Mouse (Mus musculus) forebrain, embryonic 15.5 days (tissue): Measurements from ENCODE around the gene Ano9. TPM values are rescaled to one million over a fixed set of nuclear protein-coding genes. Genes with fewer than 3 reads are reported as not detected.

Experiments
- ATAC-seq: fragments of 200-750 bp; cut with Nextera tagmentation; replicated peaks from 2 replicates; pipeline ENCODE4 v1.8.0; 2017; ENCODE audit warnings: mild to moderate bottlenecking, moderate TSS enrichment, moderate library complexity
- H3K27ac ChIP-seq: fragments of 300-500 bp; sonication (generic); replicated peaks from 2 replicates; pipeline ENCODE4 v1.5.1; 2015; ENCODE audit warnings: mild to moderate bottlenecking, inconsistent platforms
- H3K27me3 ChIP-seq: fragments of 300-500 bp; sonication (generic); 2 replicates; pipeline ENCODE4 v1.6.1; 2015; ENCODE audit warnings: inconsistent platforms
- H3K36me3 ChIP-seq: fragments of 300-500 bp; sonication (generic); 2 replicates; pipeline ENCODE4 v1.6.1; 2015; ENCODE audit warnings: mild to moderate bottlenecking, inconsistent platforms
- H3K4me1 ChIP-seq: fragments of 300-500 bp; sonication (generic); 2 replicates; pipeline ENCODE4 v1.6.1; 2015; ENCODE audit warnings: inconsistent platforms
- H3K4me2 ChIP-seq: fragments of 300-500 bp; sonication (generic); replicated peaks from 2 replicates; pipeline ENCODE4 v1.6.1; 2015; ENCODE audit warnings: mild to moderate bottlenecking, inconsistent platforms
- H3K4me3 ChIP-seq: fragments of 300-500 bp; sonication (generic); 2 replicates; pipeline ENCODE4 v1.5.1; 2015; ENCODE audit warnings: mild to moderate bottlenecking, inconsistent platforms
- H3K9ac ChIP-seq: fragments of 300-500 bp; sonication (generic); replicated peaks from 2 replicates; pipeline ENCODE4 v1.6.1; 2015; ENCODE audit warnings: mild to moderate bottlenecking, inconsistent platforms
- H3K9me3 ChIP-seq: fragments of 300-500 bp; sonication (generic); 2 replicates; pipeline ENCODE4 v1.6.1; 2016; ENCODE audit warnings: inconsistent platforms
- WGBS: fragments of 180-500 bp; shearing (Covaris S2); methylation state at CpG from one replicate; pipeline ENCODE4 v1.1.7; 2015; ENCODE audit warnings: mixed read lengths; 5-methylcytosine and 5-hydroxymethylcytosine counted together
- polyA plus RNA-seq: library from polyadenylated mRNA; unstranded; fragments of >200 nt; fragmentation: Nextera tagmentation; extraction: Ambion mirVana; gene quantifications from 2 replicates; pipeline ENCODE4 v1.2.1, GENCODE M21; 2015

Ano9 gene
- polyA plus RNA-seq, 1 experiment from 2014 or later, result 0.09 TPM

GRCm38 (mm10) chr7:141097177-141097576 lies 20.4 kb downstream of the Ano9 start:
- Histone ChIP-seq H3K27ac (no peak overlapping the region), H3K36me3 (no peaks in the 10 kb centered on the region), H3K27me3 (peaks cover 38% of the 10 kb centered on the region), H3K4me3 (no peak overlapping the region), H3K9me3 (no peaks in the 10 kb centered on the region), H3K4me2 (no peak overlapping the region), H3K4me1 (peaks cover 15% of the 10 kb centered on the region; the same call in 1 of the 2 replicates), H3K9ac (no peak overlapping the region)
- WGBS, result 87% methylated on average over 5 of the region's 5 CpGs
- no peak for ATAC-seq

GRCm38 (mm10) chr7:141096649-141097056 lies 21.0 kb downstream of the Ano9 start:
- no peak for ATAC-seq
- Histone ChIP-seq H3K4me3 (no peak overlapping the region), H3K4me2 (no peak overlapping the region), H3K4me1 (peaks cover 17% of the 10 kb centered on the region; the same call in 1 of the 2 replicates), H3K9me3 (no peaks in the 10 kb centered on the region), H3K9ac (no peak overlapping the region), H3K27ac (no peak overlapping the region), H3K27me3 (peaks cover 33% of the 10 kb centered on the region), H3K36me3 (no peaks in the 10 kb centered on the region)
- 38% methylated on average over 6 of the region's 6 CpGs for WGBS

GRCm38 (mm10) chr7:141096021-141096420 lies 21.6 kb downstream of the Ano9 start:
- Histone ChIP-seq H3K27me3 (peaks cover 27% of the 10 kb centered on the region), H3K27ac (no peak overlapping the region), H3K9me3 (no peaks in the 10 kb centered on the region), H3K9ac (no peak overlapping the region), H3K4me3 (no peak overlapping the region), H3K36me3 (no peaks in the 10 kb centered on the region), H3K4me2 (no peak overlapping the region), H3K4me1 (peaks cover 17% of the 10 kb centered on the region; the same call in 1 of the 2 replicates)
- ATAC-seq, result no peak
- 82% methylated on average over 6 of the region's 6 CpGs for WGBS

GRCm38 (mm10) chr7:141094487-141095205 lies 23.0 kb downstream of the Ano9 start:
- H3K27me3 ChIP-seq, result peaks cover 16% of the 10 kb centered on the region
- no peak overlapping the region for H3K4me2 ChIP-seq
- H3K4me1 ChIP-seq, result peaks cover 9% of the 10 kb centered on the region; the same call in 1 of the 2 replicates
- no peak overlapping the region for H3K27ac ChIP-seq
- no peaks in the 10 kb centered on the region for H3K36me3 ChIP-seq
- H3K4me3 ChIP-seq, result no peak overlapping the region
- H3K9me3 ChIP-seq, result no peaks in the 10 kb centered on the region
- WGBS, result 71% methylated on average over 15 of the region's 15 CpGs
- no peak for ATAC-seq
- no peak overlapping the region for H3K9ac ChIP-seq

GRCm38 (mm10) chr7:141093950-141094349 lies 23.7 kb downstream of the Ano9 start:
- no peak overlapping the region for H3K4me3 ChIP-seq
- no peak for ATAC-seq
- no peak overlapping the region for H3K4me2 ChIP-seq
- 87% methylated on average over 6 of the region's 6 CpGs for WGBS
- no peaks in the 10 kb centered on the region for H3K9me3 ChIP-seq
- peaks cover 12% of the 10 kb centered on the region; the same call in 1 of the 2 replicates for H3K27me3 ChIP-seq
- H3K9ac ChIP-seq, result no peak overlapping the region
- H3K4me1 ChIP-seq, result 0 out of 2 replicates have a peak, but pooled peaks cover 6% of the 10 kb centered on the region
- H3K36me3 ChIP-seq, result no peaks in the 10 kb centered on the region
- no peak overlapping the region for H3K27ac ChIP-seq

GRCm38 (mm10) chr7:141092051-141092735 lies 25.4 kb downstream of the Ano9 start:
- peaks cover 15% of the 10 kb centered on the region; the same call in 1 of the 2 replicates for H3K27me3 ChIP-seq
- H3K36me3 ChIP-seq, result no peaks in the 10 kb centered on the region
- H3K9ac ChIP-seq, result no peak overlapping the region
- H3K4me1 ChIP-seq, result 0 out of 2 replicates have a peak, but pooled peaks cover 6% of the 10 kb centered on the region
- no peaks in the 10 kb centered on the region for H3K9me3 ChIP-seq
- no peak overlapping the region for H3K27ac ChIP-seq
- H3K4me2 ChIP-seq, result peak overlapping the region; percentile 35
- WGBS, result 4% methylated on average over 37 of the region's 37 CpGs
- ATAC-seq, result peak; percentile 83
- peak overlapping the region; percentile 20 for H3K4me3 ChIP-seq

- no peak overlapping the region for H3K27ac ChIP-seq
- 54% methylated on average over 8 of the region's 8 CpGs for WGBS
- H3K4me1 ChIP-seq, result 0 out of 2 replicates have a peak, but pooled peaks cover 6% of the 10 kb centered on the region
- no peak overlapping the region for H3K4me3 ChIP-seq
- H3K4me2 ChIP-seq, result no peak overlapping the region
- no peak for ATAC-seq
- no peaks in the 10 kb centered on the region for H3K36me3 ChIP-seq
- no peak overlapping the region for H3K9ac ChIP-seq
- peaks cover 15% of the 10 kb centered on the region; the same call in 1 of the 2 replicates for H3K27me3 ChIP-seq
- H3K9me3 ChIP-seq, result no peaks in the 10 kb centered on the region
Measured at GRCm38 (mm10) chr7:141090228-141090627, 27.4 kb downstream of the Ano9 start.

GRCm38 (mm10) chr7:141088473-141088872 lies 29.1 kb downstream of the Ano9 start:
- WGBS, result 22% methylated on average over 18 of the region's 18 CpGs
- H3K4me1 ChIP-seq, result 0 out of 2 replicates have a peak, but pooled peaks cover 6% of the 10 kb centered on the region
- no peak overlapping the region for H3K9ac ChIP-seq
- H3K4me2 ChIP-seq, result no peak overlapping the region
- H3K27ac ChIP-seq, result no peak overlapping the region
- no peaks in the 10 kb centered on the region for H3K36me3 ChIP-seq
- no peak for ATAC-seq
- peaks cover 15% of the 10 kb centered on the region; the same call in 1 of the 2 replicates for H3K27me3 ChIP-seq
- no peaks in the 10 kb centered on the region for H3K9me3 ChIP-seq
- H3K4me3 ChIP-seq, result no peak overlapping the region

GRCm38 (mm10) chr7:141087894-141088293 lies 29.7 kb downstream of the Ano9 start:
- 0 out of 2 replicates have a peak, but pooled peaks cover 6% of the 10 kb centered on the region for H3K4me1 ChIP-seq
- 55% methylated on average over 8 of the region's 8 CpGs for WGBS
- no peak overlapping the region for H3K4me3 ChIP-seq
- no peaks in the 10 kb centered on the region for H3K9me3 ChIP-seq
- no peak overlapping the region for H3K9ac ChIP-seq
- no peaks in the 10 kb centered on the region for H3K36me3 ChIP-seq
- ATAC-seq, result no peak
- peaks cover 15% of the 10 kb centered on the region; the same call in 1 of the 2 replicates for H3K27me3 ChIP-seq
- H3K27ac ChIP-seq, result no peak overlapping the region
- H3K4me2 ChIP-seq, result no peak overlapping the region

GRCm38 (mm10) chr7:141079481-141080449 lies 37.8 kb downstream of the Ano9 start:
- Histone ChIP-seq H3K9me3 (no peaks in the 10 kb centered on the region), H3K27me3 (no peaks in the 10 kb centered on the region), H3K4me3 (no peak overlapping the region), H3K27ac (no peak overlapping the region), H3K9ac (no peak overlapping the region), H3K4me1 (no peaks in the 10 kb centered on the region), H3K4me2 (no peak overlapping the region), H3K36me3 (no peaks in the 10 kb centered on the region)
- no peak for ATAC-seq
- WGBS, result 29% methylated on average over 34 of the region's 34 CpGs

GRCm38 (mm10) chr7:141078876-141079275 lies 38.7 kb downstream of the Ano9 start:
- Histone ChIP-seq H3K4me3 (no peak overlapping the region), H3K9me3 (no peaks in the 10 kb centered on the region), H3K27me3 (no peaks in the 10 kb centered on the region), H3K9ac (no peak overlapping the region), H3K4me2 (no peak overlapping the region), H3K36me3 (no peaks in the 10 kb centered on the region), H3K27ac (no peak overlapping the region), H3K4me1 (no peaks in the 10 kb centered on the region)
- no peak for ATAC-seq
- WGBS, result 83% methylated on average over 4 of the region's 4 CpGs
